Mouse (Mus musculus) right cerebral cortex, adult 2 months (tissue): ENCODE results near the gene Lgr5.

Experiments used
- DNase-seq, 2 experiments: peaks; one replicate each; pipeline ENCODE4 v3.0.0; 2021 to 2022; ENCODE audit warnings: low spot score in 2 of 2

Lgr5 gene

GRCm38 (mm10) chr10:115421976-115422375 is 165.6 kb downstream of the Lgr5 start:
- DNase-seq = no peak

- DNase-seq = no peak
These were observed 173.5 kb downstream of the Lgr5 start for GRCm38 (mm10) chr10:115414056-115414455.

- no peak for DNase-seq
These were observed 174.1 kb downstream of the Lgr5 start for GRCm38 (mm10) chr10:115413496-115413895.

- DNase-seq = peak; percentile 68 to 71
These were observed 181.2 kb downstream of the Lgr5 start for GRCm38 (mm10) chr10:115406393-115406792.
